Mouse (Mus musculus): Measurements from ENCODE around the gene Tmem259. TPM values are rescaled to one million over a fixed set of nuclear protein-coding genes. Genes with fewer than 3 reads are reported as not detected.
A peak's percentile ranks its signal among the peaks of the same experiment; 100 is the strongest.

The Tmem259 gene
- total and polyA plus RNA-seq, 3 experiments = 62.0 to 150 TPM; not detected in 1

DNA sequence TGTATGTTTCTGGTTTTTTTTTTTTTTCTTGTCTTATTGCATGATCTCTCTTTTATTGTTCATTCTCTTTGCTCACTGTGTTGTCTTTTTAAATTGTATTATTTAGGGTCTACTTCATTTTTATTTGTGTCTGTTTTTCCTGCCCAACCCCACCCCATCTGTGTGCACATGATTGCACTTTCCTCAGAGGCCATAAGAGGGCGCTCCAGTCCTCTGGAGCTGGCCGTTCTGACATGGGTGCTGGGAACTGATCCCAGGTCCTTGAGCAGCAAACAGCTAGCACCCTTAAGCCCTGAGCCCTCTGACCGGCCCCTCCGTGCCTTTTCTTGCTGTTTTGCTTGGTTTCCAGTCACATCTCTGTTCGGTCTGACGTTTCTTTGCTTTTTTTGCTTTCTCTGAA is 7.4 kb upstream of the Tmem259 start:
- TF ChIP-seq RAD21 (IDR thresholded peaks at IDR 0.05; ENCODE audit: low read depth, low read length) = peak; percentile 54
- peak; percentile 39 to 65 (median 59); a peak in 5 of 6 replicates for TF ChIP-seq CTCF (IDR thresholded peaks at IDR 0.05 in 2 of 3, conservative IDR thresholded peaks at IDR 0.05 in 1 of 3; ENCODE audit: control insufficient read depth in 1 of 3, insufficient read depth in 1 of 3, low read depth in 2 of 3, low read length in 3 of 3, poor library complexity in 1 of 3, severe bottlenecking in 1 of 3)
- peak; percentile 36 for TF ChIP-seq SMC3 (IDR thresholded peaks at IDR 0.05; ENCODE audit: low read depth, low read length)
- TF ChIP-seq NRF1 (IDR thresholded peaks at IDR 0.05; ENCODE audit: insufficient read depth, low read depth, low read length, poor library complexity, severe bottlenecking) = no peak
- no peak for TF ChIP-seq JUND (IDR thresholded peaks at IDR 0.05; ENCODE audit: low read depth, low read length)
- Histone ChIP-seq H3K79me2 (ENCODE audit: control insufficient read depth, insufficient read depth, low read length, poor library complexity) (peaks cover under 1% of the 10 kb centered on the region; the same call in 1 of the 2 replicates), H3K4me3 (ENCODE audit: control insufficient read depth in 1 of 2, insufficient read depth in 1 of 2, low read depth in 2 of 2, low read length in 2 of 2) (no peak overlapping the region), H3K4me1 (ENCODE audit: control insufficient read depth in 1 of 2, insufficient read depth in 2 of 2, low read length in 2 of 2) (peaks cover 14 to 28% of the 10 kb centered on the region in 2 experiments), H3K9me3 (replicated peaks; ENCODE audit: insufficient read depth, low read length) (no peaks in the 10 kb centered on the region), H3K27me3 (ENCODE audit: control insufficient read depth in 1 of 2, insufficient read depth in 2 of 2, low read length in 2 of 2) (no peaks in the 10 kb centered on the region), H3K27ac (ENCODE audit: control insufficient read depth, low read depth, low read length) (no peak overlapping the region), H3K36me3 (ENCODE audit: control insufficient read depth in 1 of 2, insufficient read depth in 2 of 2, low read length in 2 of 2) (peaks cover 0 to 16% of the 10 kb centered on the region in 2 experiments; a peak in 2 of 4 replicates), H3K9ac (ENCODE audit: control insufficient read depth, low read depth, low read length, poor library complexity, severe bottlenecking) (no peak overlapping the region)
- DNase-seq (ENCODE audit: low read depth, low spot score) = no peak

DNA sequence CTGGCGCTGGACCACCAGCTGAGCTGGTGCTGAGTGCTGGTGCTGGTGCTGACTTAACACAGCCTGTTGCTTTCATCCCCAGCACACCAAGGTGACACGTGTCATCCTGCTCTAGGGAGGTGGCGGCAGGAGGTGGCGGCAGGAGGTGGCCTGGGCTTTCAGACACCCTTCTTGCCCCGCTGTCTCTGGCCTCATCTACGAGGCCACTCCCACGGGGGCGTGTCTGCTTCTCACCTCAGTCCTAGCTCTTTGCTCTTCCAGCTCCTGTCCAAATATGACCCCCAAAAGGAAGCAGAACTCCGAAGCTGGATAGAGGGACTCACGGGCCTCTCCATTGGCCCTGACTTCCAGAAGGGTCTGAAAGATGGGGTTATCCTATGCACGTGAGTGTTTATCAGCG is 7.0 kb upstream of the Tmem259 start:
- H3K27me3 ChIP-seq (ENCODE audit: control insufficient read depth in 1 of 2, insufficient read depth in 2 of 2, low read length in 2 of 2) = no peaks in the 10 kb centered on the region
- no peak for DNase-seq (ENCODE audit: low read depth, low spot score)
- H3K36me3 ChIP-seq (ENCODE audit: control insufficient read depth in 1 of 2, insufficient read depth in 2 of 2, low read length in 2 of 2) = peaks cover 0 to 16% of the 10 kb centered on the region in 2 experiments; a peak in 2 of 4 replicates
- peaks cover 14 to 30% of the 10 kb centered on the region in 2 experiments for H3K4me1 ChIP-seq (ENCODE audit: control insufficient read depth in 1 of 2, insufficient read depth in 2 of 2, low read length in 2 of 2)
- H3K79me2 ChIP-seq (ENCODE audit: control insufficient read depth, insufficient read depth, low read length, poor library complexity) = no peaks in the 10 kb centered on the region; the same call in 1 of the 2 replicates
- no peak overlapping the region for H3K9ac ChIP-seq (ENCODE audit: control insufficient read depth, low read depth, low read length, poor library complexity, severe bottlenecking)
- no peak for TF ChIP-seq CTCF (IDR thresholded peaks at IDR 0.05 in 2 of 3, conservative IDR thresholded peaks at IDR 0.05 in 1 of 3; ENCODE audit: control insufficient read depth in 1 of 3, insufficient read depth in 1 of 3, low read depth in 2 of 3, low read length in 3 of 3, poor library complexity in 1 of 3, severe bottlenecking in 1 of 3)
- H3K4me3 ChIP-seq (ENCODE audit: control insufficient read depth in 1 of 2, insufficient read depth in 1 of 2, low read depth in 2 of 2, low read length in 2 of 2) = no peak overlapping the region
- H3K27ac ChIP-seq (ENCODE audit: control insufficient read depth, low read depth, low read length) = no peak overlapping the region
- no peaks in the 10 kb centered on the region for H3K9me3 ChIP-seq (replicated peaks; ENCODE audit: insufficient read depth, low read length)

DNA sequence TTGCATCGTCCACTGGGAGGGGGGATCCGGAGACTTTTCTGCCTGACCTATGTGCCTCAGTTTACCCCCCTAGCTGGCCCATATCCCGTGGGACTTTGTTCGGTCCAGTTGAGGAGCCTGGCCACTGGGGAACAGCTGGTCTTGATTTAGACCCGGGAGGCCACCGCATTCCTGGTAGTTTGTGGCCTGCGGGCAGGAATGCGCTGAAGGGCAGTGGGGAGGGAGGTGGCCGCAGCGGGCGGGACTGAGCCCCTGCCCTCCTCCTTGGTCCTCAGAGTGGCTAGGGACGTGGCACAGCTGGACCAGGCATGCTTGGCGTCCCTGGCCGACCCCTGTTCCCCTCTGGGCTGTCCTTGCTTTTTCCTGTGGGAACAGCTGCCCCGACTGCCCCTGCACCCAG is 5.7 kb upstream of the Tmem259 start:
- Histone ChIP-seq H3K9ac (ENCODE audit: control insufficient read depth, low read depth, low read length, poor library complexity, severe bottlenecking) (no peak overlapping the region), H3K4me1 (ENCODE audit: control insufficient read depth in 1 of 2, insufficient read depth in 2 of 2, low read length in 2 of 2) (peaks cover 4 to 17% of the 10 kb centered on the region in 2 experiments; a peak in 3 of 4 replicates), H3K36me3 (ENCODE audit: control insufficient read depth in 1 of 2, insufficient read depth in 2 of 2, low read length in 2 of 2) (peaks cover 0 to 7% of the 10 kb centered on the region in 2 experiments; a peak in 2 of 4 replicates), H3K27ac (ENCODE audit: control insufficient read depth, low read depth, low read length) (no peak overlapping the region), H3K4me3 (ENCODE audit: control insufficient read depth in 1 of 2, insufficient read depth in 1 of 2, low read depth in 2 of 2, low read length in 2 of 2) (no peak overlapping the region), H3K9me3 (replicated peaks; ENCODE audit: insufficient read depth, low read length) (no peaks in the 10 kb centered on the region), H3K79me2 (ENCODE audit: control insufficient read depth, insufficient read depth, low read length, poor library complexity) (no peaks in the 10 kb centered on the region; the same call in 1 of the 2 replicates), H3K27me3 (ENCODE audit: control insufficient read depth in 1 of 2, insufficient read depth in 2 of 2, low read length in 2 of 2) (no peaks in the 10 kb centered on the region)
- TF ChIP-seq MAX (IDR thresholded peaks at IDR 0.05; ENCODE audit: low read length) = no peak
- TF ChIP-seq MEF2A (IDR thresholded peaks at IDR 0.05; ENCODE audit: extremely low read depth, insufficient replicate concordance, low read depth, low read length, poor library complexity, severe bottlenecking) = no peak
- TF ChIP-seq EP300 (IDR thresholded peaks at IDR 0.05; ENCODE audit: low read depth in 1 of 2, low read length in 2 of 2) = no peak
- no peak for TF ChIP-seq ZC3H11A (IDR thresholded peaks at IDR 0.05; ENCODE audit: low read depth, low read length)
- TF ChIP-seq POLR2AphosphoS2 (IDR thresholded peaks at IDR 0.05; ENCODE audit: low read length) = no peak
- no peak for TF ChIP-seq NRF1 (IDR thresholded peaks at IDR 0.05; ENCODE audit: insufficient read depth, low read depth, low read length, poor library complexity, severe bottlenecking)
- no peak for TF ChIP-seq USF1 (IDR thresholded peaks at IDR 0.05; ENCODE audit: low read depth, low read length)
- no peak for TF ChIP-seq CHD2 (IDR thresholded peaks at IDR 0.05; ENCODE audit: low read length)
- no peak for TF ChIP-seq TCF12 (IDR thresholded peaks at IDR 0.05; ENCODE audit: low read depth, low read length)
- TF ChIP-seq POLR2AphosphoS5 (IDR thresholded peaks at IDR 0.05; ENCODE audit: borderline replicate concordance, low read depth, low read length) = no peak
- TF ChIP-seq CHD1 (IDR thresholded peaks at IDR 0.05; ENCODE audit: low read depth, low read length) = no peak
- no peak for TF ChIP-seq SIN3A (IDR thresholded peaks at IDR 0.05; ENCODE audit: low read length)
- no peak for TF ChIP-seq TBP (IDR thresholded peaks at IDR 0.05; ENCODE audit: low read depth, low read length)
- TF ChIP-seq KAT2A (conservative IDR thresholded peaks at IDR 0.05; ENCODE audit: low read depth, low read length) = no peak
- TF ChIP-seq BHLHE40 (IDR thresholded peaks at IDR 0.05; ENCODE audit: borderline replicate concordance, low read depth, low read length) = no peak
- TF ChIP-seq RAD21 (IDR thresholded peaks at IDR 0.05; ENCODE audit: low read depth, low read length) = no peak
- TF ChIP-seq RCOR1 (IDR thresholded peaks at IDR 0.05; ENCODE audit: low read depth, low read length) = no peak
- TF ChIP-seq JUND (IDR thresholded peaks at IDR 0.05; ENCODE audit: low read depth, low read length) = no peak
- DNase-seq (ENCODE audit: low read depth, low spot score) = no peak
